Mouse (Mus musculus) C2C12 (cell line): ENCODE measurements around the gene Cfap44. TPM values are rescaled to one million over a fixed set of nuclear protein-coding genes. Genes with fewer than 3 reads are reported as not detected.

Experiments used
- H3K27me3 ChIP-seq: one replicate; pipeline ENCODE4 v1.6.1; 2011; ENCODE audit not compliant: control insufficient read depth, insufficient read depth, insufficient read length
- H3K36me3 ChIP-seq: one replicate; pipeline ENCODE4 v1.6.1; 2011; ENCODE audit not compliant: control insufficient read depth, insufficient read depth
- H3K4me3 ChIP-seq: one replicate; pipeline ENCODE4 v1.5.1; 2011; ENCODE audit warnings: mild to moderate bottlenecking, control low read depth; ENCODE audit not compliant: poor library complexity, insufficient read depth, severe bottlenecking
- H3K79me2 ChIP-seq: one replicate; pipeline ENCODE4 v1.6.1; 2011; ENCODE audit not compliant: control insufficient read depth, insufficient read depth
- H3K79me3 ChIP-seq: one replicate; pipeline ENCODE4 v1.6.1; 2011; ENCODE audit warnings: low read depth, control low read depth
- H3ac ChIP-seq: one replicate; pipeline ENCODE3; 2011; ENCODE audit warnings: low read depth; ENCODE audit not compliant: control insufficient read depth, insufficient read length
- CEBPB ChIP-seq: IDR thresholded peaks from one replicate; pipeline ENCODE4 v1.6.1; 2011; ENCODE audit warnings: low read depth, mild to moderate bottlenecking, control low read depth, moderate library complexity
- CTCF ChIP-seq: IDR thresholded peaks from one replicate; pipeline ENCODE4 v1.5.1; 2011; ENCODE audit not compliant: control insufficient read depth, insufficient read depth, insufficient read length
- FOSL1 ChIP-seq: IDR thresholded peaks from one replicate; pipeline ENCODE4 v1.8.0; 2011; ENCODE audit warnings: mild to moderate bottlenecking, low read length; ENCODE audit not compliant: poor library complexity, insufficient read depth, severe bottlenecking
- MAX ChIP-seq: IDR thresholded peaks from one replicate; pipeline ENCODE4 v1.6.1; 2011; ENCODE audit warnings: mild to moderate bottlenecking, control low read depth
- MYOD1 ChIP-seq: IDR thresholded peaks from one replicate; pipeline ENCODE4 v1.6.1; 2011; ENCODE audit warnings: low read depth; ENCODE audit not compliant: control insufficient read depth, insufficient read length
- MYOG ChIP-seq: IDR thresholded peaks from one replicate; pipeline ENCODE4 v1.6.1; 2011; ENCODE audit not compliant: control insufficient read depth, insufficient read length; ENCODE audit errors: extremely low read depth
- USF1 ChIP-seq: IDR thresholded peaks from one replicate; pipeline ENCODE4 v1.6.1; 2011; ENCODE audit warnings: low read depth, mild to moderate bottlenecking, control low read depth, moderate library complexity
- polyA plus RNA-seq: library from polyadenylated mRNA; unstranded; fragments of >200 nt; fragmentation: generic; extraction: Trizol; gene quantifications from one replicate; pipeline ENCODE4 v1.2.1, GENCODE M21; 2012; ENCODE audit warnings: missing spikeins

Gene Cfap44
- polyA plus RNA-seq, 1 experiment = not detected

- H3K27me3 ChIP-seq = no peaks in the 10 kb centered on the region
- H3ac ChIP-seq = no peak overlapping the region
- H3K4me3 ChIP-seq = no peak overlapping the region
- H3K79me2 ChIP-seq = no peaks in the 10 kb centered on the region
- H3K36me3 ChIP-seq = no peaks in the 10 kb centered on the region
- TF ChIP-seq MAX (no peak), FOSL1 (no peak), CEBPB (no peak), MYOD1 (no peak), USF1 (no peak), CTCF (no peak), MYOG (no peak)
- H3K79me3 ChIP-seq = no peaks in the 10 kb centered on the region
Observed at GRCm38 (mm10) chr16:44527218-44527905, 132.8 kb downstream of the Cfap44 start.

GRCm38 (mm10) chr16:44528955-44529354, 134.4 kb downstream of the Cfap44 start:
- TF ChIP-seq MAX (no peak), FOSL1 (no peak), MYOD1 (no peak), USF1 (no peak), MYOG (no peak), CEBPB (no peak), CTCF (no peak)
- no peak overlapping the region for H3K4me3 ChIP-seq
- no peak overlapping the region for H3ac ChIP-seq
- no peaks in the 10 kb centered on the region for H3K27me3 ChIP-seq
- H3K79me3 ChIP-seq = no peaks in the 10 kb centered on the region
- no peaks in the 10 kb centered on the region for H3K36me3 ChIP-seq
- no peaks in the 10 kb centered on the region for H3K79me2 ChIP-seq

- TF ChIP-seq MAX (no peak), MYOG (no peak), FOSL1 (no peak), USF1 (no peak), CTCF (no peak), MYOD1 (no peak), CEBPB (no peak)
- Histone ChIP-seq H3ac (no peak overlapping the region), H3K79me3 (no peaks in the 10 kb centered on the region)
Observed at GRCm38 (mm10) chr16:44529691-44530090, 135.1 kb downstream of the Cfap44 start.

GRCm38 (mm10) chr16:44530191-44530590, 135.6 kb downstream of the Cfap44 start:
- no peak overlapping the region for H3K4me3 ChIP-seq
- no peaks in the 10 kb centered on the region for H3K79me3 ChIP-seq
- no peaks in the 10 kb centered on the region for H3K36me3 ChIP-seq
- TF ChIP-seq MYOG (no peak), USF1 (no peak), CEBPB (no peak), CTCF (no peak), MYOD1 (no peak), MAX (no peak), FOSL1 (no peak)
- no peaks in the 10 kb centered on the region for H3K79me2 ChIP-seq
- H3K27me3 ChIP-seq = no peaks in the 10 kb centered on the region
- no peak overlapping the region for H3ac ChIP-seq

More at GRCm38 (mm10) chr16:44529691-44530090, 135.1 kb downstream of the Cfap44 start:
- H3K4me3 ChIP-seq = no peak overlapping the region
- H3K79me2 ChIP-seq = no peaks in the 10 kb centered on the region
- no peaks in the 10 kb centered on the region for H3K27me3 ChIP-seq
- H3K36me3 ChIP-seq = no peaks in the 10 kb centered on the region

- Histone ChIP-seq H3K36me3 (no peaks in the 10 kb centered on the region), H3K79me3 (no peaks in the 10 kb centered on the region), H3ac (no peak overlapping the region), H3K4me3 (no peak overlapping the region), H3K27me3 (no peaks in the 10 kb centered on the region), H3K79me2 (no peaks in the 10 kb centered on the region)
- no peak for TF ChIP-seq MAX
- no peak for TF ChIP-seq CTCF
- no peak for TF ChIP-seq FOSL1
- no peak for TF ChIP-seq USF1
- TF ChIP-seq MYOG = no peak
- TF ChIP-seq CEBPB = no peak
- no peak for TF ChIP-seq MYOD1
Observed at GRCm38 (mm10) chr16:44530829-44531228, 136.2 kb downstream of the Cfap44 start.

GRCm38 (mm10) chr16:44531239-44531797, 136.7 kb downstream of the Cfap44 start:
- Histone ChIP-seq H3K4me3 (no peak overlapping the region), H3ac (no peak overlapping the region), H3K79me2 (no peaks in the 10 kb centered on the region), H3K36me3 (no peaks in the 10 kb centered on the region), H3K27me3 (no peaks in the 10 kb centered on the region), H3K79me3 (no peaks in the 10 kb centered on the region)
- TF ChIP-seq MYOG (no peak), FOSL1 (no peak), MAX (no peak), MYOD1 (no peak), CTCF (no peak)
